36 mouse cellular contexts compared by ENCODE assay signal in genomic region chr5:87347479-87348078, GRCm38 (mm10). TPM values are rescaled to one million over a fixed set of nuclear protein-coding genes. Genes with fewer than 3 reads are reported as not detected.
"Had no signal": no experiment of that assay in that cellular context is flagged by ENCODE, and none has a peak within 500 bp of the region (broad histone marks: within the 10 kb centered on the region; RNA-seq: fewer than 3 reads in every experiment).

No protein-coding gene starts in this region.

RNA-seq across cellular contexts. Expression of gene Ugt2a3, which starts 10.6 kb away (rescaled TPM):
- total RNA-seq: heart, adult 2 months; heart, adult 8-10 months; heart, postnatal 10 days; heart, postnatal 14 days; heart, postnatal 25 days; heart, postnatal 36 days; heart, postnatal 4 days; hematopoietic stem cell, adult 5-6 weeks; hindbrain, postnatal 0 days; layer of hippocampus, adult 18-20 months; layer of hippocampus, adult 2 months; layer of hippocampus, adult 8-10 months; layer of hippocampus, postnatal 14 days; layer of hippocampus, postnatal 25 days; layer of hippocampus, postnatal 36 days; left cerebral cortex, adult 18-20 months; left cerebral cortex, adult 2 months; left cerebral cortex, adult 8-10 months had no signal
- polyA plus RNA-seq: heart, adult 2 months; heart, embryonic 10.5 days; heart, embryonic 11.5 days; heart, embryonic 12.5 days; heart, embryonic 13.5 days; heart, embryonic 14.5 days; heart, embryonic 15.5 days; heart, embryonic 16.5 days; heart, postnatal 0 days; hindbrain, embryonic 10.5 days; hindbrain, embryonic 11.5 days; hindbrain, embryonic 12.5 days; hindbrain, embryonic 13.5 days; hindbrain, embryonic 14.5 days; hindbrain, embryonic 15.5 days; hindbrain, embryonic 16.5 days; hindbrain, postnatal 0 days; inflammation-experienced regulatory T-cells, adult 6 months; kidney, embryonic 14.5 days; kidney, embryonic 15.5 days had no signal
